Mouse (Mus musculus) hindbrain, embryonic 16.5 days (tissue): ENCODE data around the gene Ttll9. TPM values are rescaled to one million over a fixed set of nuclear protein-coding genes. Genes with fewer than 3 reads are reported as not detected.

Experiments
- ATAC-seq: fragments of 200-750 bp; cut with Nextera tagmentation; 2 replicates; pipeline ENCODE4 v1.8.0; 2017; ENCODE audit warnings: moderate TSS enrichment, moderate library complexity
- H3K27ac ChIP-seq: fragments of 300-500 bp; sonication (generic); 2 replicates; pipeline ENCODE4 v1.5.1; 2014; ENCODE audit warnings: low read depth, mild to moderate bottlenecking, control low read depth, low read length, moderate library complexity
- H3K27me3 ChIP-seq: fragments of 300-500 bp; sonication (generic); replicated peaks from 2 replicates; pipeline ENCODE4 v1.6.1; 2014; ENCODE audit warnings: low read length; ENCODE audit not compliant: control insufficient read depth, insufficient read depth
- H3K36me3 ChIP-seq: fragments of 300-500 bp; sonication (generic); 2 replicates; pipeline ENCODE4 v1.6.1; 2014; ENCODE audit warnings: mild to moderate bottlenecking, low read length, moderate library complexity, mixed read lengths; ENCODE audit not compliant: control insufficient read depth, insufficient read depth
- H3K4me1 ChIP-seq: fragments of 300-500 bp; sonication (generic); 2 replicates; pipeline ENCODE4 v1.6.1; 2014; ENCODE audit warnings: low read depth, low read length; ENCODE audit not compliant: control insufficient read depth, insufficient read depth
- H3K4me2 ChIP-seq: fragments of 300-500 bp; sonication (generic); 2 replicates; pipeline ENCODE4 v1.6.1; 2014; ENCODE audit warnings: mild to moderate bottlenecking, low read length, control low read depth, moderate library complexity
- H3K4me3 ChIP-seq: fragments of 300-500 bp; sonication (generic); 2 replicates; pipeline ENCODE4 v1.5.1; 2014; ENCODE audit warnings: mild to moderate bottlenecking, low read length, control low read depth, moderate library complexity
- H3K9ac ChIP-seq: fragments of 300-500 bp; sonication (generic); 2 replicates; pipeline ENCODE4 v1.6.1; 2014; ENCODE audit warnings: low read depth, mild to moderate bottlenecking, control low read depth, low read length, moderate library complexity
- H3K9me3 ChIP-seq: fragments of 300-500 bp; sonication (generic); 2 replicates; pipeline ENCODE4 v1.6.1; 2014; ENCODE audit warnings: mild to moderate bottlenecking, low read length, moderate library complexity; ENCODE audit not compliant: control insufficient read depth
- WGBS: fragments of 180-500 bp; shearing (Covaris S2); extraction: QIAGEN DNeasy Blood & Tissue Kit; methylation state at CpG from one replicate; pipeline ENCODE4 v1.1.7; 2014; 5-methylcytosine and 5-hydroxymethylcytosine counted together
- polyA plus RNA-seq: library from polyadenylated mRNA; unstranded; fragments of >200 nt; fragmentation: Nextera tagmentation; extraction: Ambion mirVana; gene quantifications from 2 replicates; pipeline ENCODE4 v1.2.1, GENCODE M21; 2015

Gene Ttll9
- polyA plus RNA-seq, 1 experiment from 2014 or later, result 9.2 TPM

GRCm38 (mm10) chr2:152933614-152934013 lies 28.7 kb upstream of the Ttll9 start:
- Histone ChIP-seq H3K27ac (no peak overlapping the region), H3K36me3 (no peaks in the 10 kb centered on the region), H3K4me1 (no peaks in the 10 kb centered on the region), H3K9me3 (no peaks in the 10 kb centered on the region), H3K4me2 (no peak overlapping the region), H3K9ac (no peak overlapping the region), H3K4me3 (no peak overlapping the region), H3K27me3 (0 out of 2 replicates have a peak, but pooled peaks cover 2% of the 10 kb centered on the region)
- no peak for ATAC-seq
- WGBS, result 41% methylated on average over 5 of the region's 5 CpGs

- H3K4me2 ChIP-seq, result no peak overlapping the region
- H3K4me3 ChIP-seq, result no peak overlapping the region
- no peak overlapping the region for H3K9ac ChIP-seq
- peaks cover 13% of the 10 kb centered on the region for H3K4me1 ChIP-seq
- WGBS, result 16% methylated on average over 4 of the region's 4 CpGs
- no peak for ATAC-seq
- H3K27me3 ChIP-seq, result peaks cover 30% of the 10 kb centered on the region
- H3K36me3 ChIP-seq, result no peaks in the 10 kb centered on the region
- no peak overlapping the region for H3K27ac ChIP-seq
- H3K9me3 ChIP-seq, result no peaks in the 10 kb centered on the region
Observed at GRCm38 (mm10) chr2:152939846-152940245, 22.4 kb upstream of the Ttll9 start.

GRCm38 (mm10) chr2:152941106-152941505 lies 21.2 kb upstream of the Ttll9 start:
- Histone ChIP-seq H3K4me1 (peaks cover 13% of the 10 kb centered on the region), H3K9ac (no peak overlapping the region), H3K9me3 (no peaks in the 10 kb centered on the region), H3K4me3 (no peak overlapping the region), H3K27ac (no peak overlapping the region), H3K4me2 (no peak overlapping the region), H3K27me3 (peaks cover 35% of the 10 kb centered on the region), H3K36me3 (no peaks in the 10 kb centered on the region)
- WGBS, result 71% methylated on average over 6 of the region's 6 CpGs
- no peak for ATAC-seq

DNA sequence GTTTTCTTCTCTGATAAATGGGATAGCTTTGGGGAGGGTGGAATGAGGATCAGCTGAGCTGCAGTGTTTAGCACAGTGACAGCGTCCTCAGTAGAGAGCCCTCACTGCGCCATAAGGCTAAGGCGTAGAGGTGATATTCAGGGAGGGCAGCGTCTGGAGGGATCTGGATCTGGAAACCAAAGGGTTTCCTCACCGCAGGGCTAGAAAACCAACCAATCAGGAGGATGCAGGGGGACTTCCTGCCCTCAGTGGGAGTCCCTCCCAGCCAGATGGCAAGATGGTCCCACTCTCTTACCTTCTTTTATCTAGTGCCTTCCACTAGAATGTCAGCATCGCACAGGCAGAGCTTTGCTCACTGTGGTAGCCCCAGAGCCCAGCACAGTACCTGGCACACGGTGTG lies 20.5 kb upstream of the Ttll9 start:
- H3K4me1 ChIP-seq, result peaks cover 13% of the 10 kb centered on the region
- H3K27ac ChIP-seq, result no peak overlapping the region
- 42% methylated on average over 7 of the region's 7 CpGs for WGBS
- H3K9ac ChIP-seq, result no peak overlapping the region
- no peak for ATAC-seq
- no peak overlapping the region for H3K4me3 ChIP-seq
- H3K36me3 ChIP-seq, result no peaks in the 10 kb centered on the region
- no peaks in the 10 kb centered on the region for H3K9me3 ChIP-seq
- peaks cover 33% of the 10 kb centered on the region for H3K27me3 ChIP-seq
- no peak overlapping the region for H3K4me2 ChIP-seq

- Histone ChIP-seq H3K9me3 (no peaks in the 10 kb centered on the region), H3K27me3 (peaks cover 33% of the 10 kb centered on the region), H3K4me1 (peaks cover 13% of the 10 kb centered on the region), H3K27ac (no peak overlapping the region), H3K9ac (peak overlapping the region; percentile 67), H3K4me3 (peak overlapping the region; percentile 48), H3K4me2 (peak overlapping the region; percentile 91), H3K36me3 (no peaks in the 10 kb centered on the region)
- under 1% methylated on average over 58 of the region's 65 CpGs for WGBS
- 0 out of 2 replicates have a peak, but pooled peaks have one; percentile 16 for ATAC-seq
Observed at GRCm38 (mm10) chr2:152942898-152943515, 19.3 kb upstream of the Ttll9 start.

- Histone ChIP-seq H3K27ac (no peak overlapping the region), H3K27me3 (peaks cover 33% of the 10 kb centered on the region), H3K36me3 (no peaks in the 10 kb centered on the region), H3K9me3 (no peaks in the 10 kb centered on the region), H3K9ac (peak overlapping the region; percentile 67; the same call in 1 of the 2 replicates), H3K4me1 (peaks cover 13% of the 10 kb centered on the region), H3K4me2 (peak overlapping the region; percentile 91), H3K4me3 (peak overlapping the region; percentile 48)
- no peak for ATAC-seq
- WGBS, result 6% methylated on average over 8 of the region's 8 CpGs
Observed at GRCm38 (mm10) chr2:152943568-152943967, 18.7 kb upstream of the Ttll9 start.

GRCm38 (mm10) chr2:152944013-152944412 lies 18.3 kb upstream of the Ttll9 start:
- no peak overlapping the region for H3K27ac ChIP-seq
- no peak for ATAC-seq
- 66% methylated on average over 9 of the region's 9 CpGs for WGBS

DNA sequence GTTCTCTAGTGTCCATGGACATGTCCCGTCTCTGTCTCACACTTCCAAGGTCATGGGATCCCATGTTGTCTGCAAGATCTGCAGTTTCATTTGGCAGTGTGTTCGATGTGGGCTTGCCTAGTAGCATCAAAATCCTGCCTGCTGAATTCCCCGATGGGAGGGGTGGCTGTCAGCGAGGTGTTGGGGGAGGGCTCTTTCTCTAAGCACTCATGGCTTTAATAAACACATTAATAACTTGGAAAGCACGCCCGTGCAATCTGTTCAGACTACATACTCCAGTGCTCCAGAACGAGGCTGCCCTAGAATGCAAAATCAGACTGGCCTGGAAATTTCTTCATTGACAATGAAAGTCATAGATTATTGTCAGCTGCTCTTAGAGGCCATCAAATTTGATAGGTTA lies 15.2 kb upstream of the Ttll9 start:
- no peak overlapping the region for H3K9ac ChIP-seq
- ATAC-seq, result no peak
- H3K4me3 ChIP-seq, result no peak overlapping the region
- peaks cover 24% of the 10 kb centered on the region for H3K4me1 ChIP-seq
- H3K27me3 ChIP-seq, result peaks cover 23% of the 10 kb centered on the region
- H3K36me3 ChIP-seq, result no peaks in the 10 kb centered on the region
- H3K9me3 ChIP-seq, result no peaks in the 10 kb centered on the region
- H3K27ac ChIP-seq, result no peak overlapping the region
- 36% methylated on average over 7 of the region's 7 CpGs for WGBS
- no peak overlapping the region for H3K4me2 ChIP-seq

More at GRCm38 (mm10) chr2:152944013-152944412, 18.3 kb upstream of the Ttll9 start:
- Histone ChIP-seq H3K9me3 (no peaks in the 10 kb centered on the region), H3K27me3 (peaks cover 33% of the 10 kb centered on the region), H3K4me3 (no peak overlapping the region), H3K36me3 (no peaks in the 10 kb centered on the region), H3K9ac (no peak overlapping the region), H3K4me1 (peaks cover 13% of the 10 kb centered on the region), H3K4me2 (no peak overlapping the region)

GRCm38 (mm10) chr2:152948438-152949020 lies 13.8 kb upstream of the Ttll9 start:
- no peaks in the 10 kb centered on the region for H3K36me3 ChIP-seq
- no peak overlapping the region for H3K4me3 ChIP-seq
- no peak overlapping the region for H3K9ac ChIP-seq
- H3K9me3 ChIP-seq, result no peaks in the 10 kb centered on the region
- peaks cover 15% of the 10 kb centered on the region for H3K27me3 ChIP-seq
- 86% methylated on average over 5 of the region's 5 CpGs for WGBS
- ATAC-seq, result no peak
- H3K4me2 ChIP-seq, result no peak overlapping the region
- no peak overlapping the region for H3K27ac ChIP-seq
- H3K4me1 ChIP-seq, result peaks cover 14% of the 10 kb centered on the region
